Mouse (Mus musculus): Measurements from ENCODE around the gene Gm5788. TPM values are rescaled to one million over a fixed set of nuclear protein-coding genes. Genes with fewer than 3 reads are reported as not detected.

The Gm5788 gene
- polyA plus RNA-seq, 2 experiments: not detected

DNA sequence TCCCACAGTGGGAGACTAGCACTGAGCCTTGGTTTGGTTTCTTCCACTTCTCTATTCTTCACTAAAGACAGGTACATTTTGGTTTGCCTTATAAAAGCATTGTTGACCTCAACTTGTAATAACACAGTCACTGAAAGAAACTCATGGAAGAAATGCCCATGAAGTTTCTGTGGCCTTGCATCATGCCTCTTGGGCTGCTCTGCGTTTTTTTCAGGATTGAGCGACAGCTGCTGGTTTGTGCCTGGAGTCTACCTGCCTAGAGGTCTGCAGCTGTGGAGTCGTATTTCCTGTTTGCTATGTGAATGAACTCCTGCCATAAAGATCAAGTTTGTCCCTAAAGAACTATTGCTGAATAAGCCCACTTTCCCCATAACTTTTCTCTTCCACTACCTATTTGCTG is 49.4 kb downstream of the Gm5788 start:
- WGBS: 68% methylated on average over 3 of the region's 3 CpGs
- Histone ChIP-seq H3K4me2 (replicated peaks; ENCODE audit: low read depth, low read length, severe bottlenecking) (no peak overlapping the region), H3K9ac (ENCODE audit: low read depth, low read length, severe bottlenecking) (no peak overlapping the region), H3K36me3 (ENCODE audit: control insufficient read depth, insufficient read depth, low read length) (no peaks in the 10 kb centered on the region), H3K4me3 (replicated peaks; ENCODE audit: low read length) (no peak overlapping the region), H3K9me3 (ENCODE audit: control insufficient read depth, low read length) (no peaks in the 10 kb centered on the region), H3K27me3 (ENCODE audit: control insufficient read depth, insufficient read depth, low read length) (no peaks in the 10 kb centered on the region), H3K4me1 (ENCODE audit: control insufficient read depth, insufficient read depth, low read length) (no peaks in the 10 kb centered on the region), H3K27ac (replicated peaks; ENCODE audit: low read depth, low read length) (no peak overlapping the region)
- no peak for TF ChIP-seq POLR2A (IDR thresholded peaks at IDR 0.05; ENCODE audit: borderline replicate concordance, extremely low read depth, insufficient read depth, insufficient read length)
- ATAC-seq (ENCODE audit: low FRiP score, low read depth): no peak
- DNase-seq (ENCODE audit: low spot score): no peak

Other genes starting within 250 kb of the Gm5788 start
- 44.3 and 45.0 TPM in 2 replicates for gene Vipas39, start 228.5 kb upstream of the Gm5788 start, polyA plus RNA-seq (2012; rRNA removed)
- gene Vipas39, start 228.5 kb upstream of the Gm5788 start, polyA plus RNA-seq (2014; fragmentation: Nextera tagmentation; extraction: Ambion mirVana): 42.1 and 52.5 TPM in 2 replicates
- 120 and 187 TPM in 2 replicates for gene Ahsa1, start 228.2 kb upstream of the Gm5788 start, polyA plus RNA-seq (2012; rRNA removed)
- 168 and 182 TPM in 2 replicates for gene Ahsa1, start 228.2 kb upstream of the Gm5788 start, polyA plus RNA-seq (2014; fragmentation: Nextera tagmentation; extraction: Ambion mirVana)
- 0.99 and 1.2 TPM in 2 replicates for gene Ism2, start 195.0 kb upstream of the Gm5788 start, polyA plus RNA-seq (2012; rRNA removed)
- gene Ism2, start 195.0 kb upstream of the Gm5788 start, polyA plus RNA-seq (2014; fragmentation: Nextera tagmentation; extraction: Ambion mirVana): 1.4 TPM in 2 replicates
- gene Sptlc2, start 106.4 kb upstream of the Gm5788 start, polyA plus RNA-seq (2012; rRNA removed): 23.3 and 35.2 TPM in 2 replicates
- gene Sptlc2, start 106.4 kb upstream of the Gm5788 start, polyA plus RNA-seq (2014; fragmentation: Nextera tagmentation; extraction: Ambion mirVana): 80.8 and 85.5 TPM in 2 replicates
- gene Slirp, start 50.8 kb upstream of the Gm5788 start, polyA plus RNA-seq (2012; rRNA removed): 62.4 and 83.4 TPM in 2 replicates
- 292 and 314 TPM in 2 replicates for gene Slirp, start 50.8 kb upstream of the Gm5788 start, polyA plus RNA-seq (2014; fragmentation: Nextera tagmentation; extraction: Ambion mirVana)
- gene Alkbh1, start 50.7 kb upstream of the Gm5788 start, polyA plus RNA-seq (2012; rRNA removed): 60.2 and 62.2 TPM in 2 replicates
- 48.3 and 59.0 TPM in 2 replicates for gene Alkbh1, start 50.7 kb upstream of the Gm5788 start, polyA plus RNA-seq (2014; fragmentation: Nextera tagmentation; extraction: Ambion mirVana)
- 30.8 and 45.3 TPM in 2 replicates for gene Snw1, start 22.4 kb upstream of the Gm5788 start, polyA plus RNA-seq (2012; rRNA removed)
- gene Snw1, start 22.4 kb upstream of the Gm5788 start, polyA plus RNA-seq (2014; fragmentation: Nextera tagmentation; extraction: Ambion mirVana): 125 and 134 TPM in 2 replicates
- gene Gm8300, start 19.6 kb downstream of the Gm5788 start, polyA plus RNA-seq (2012; rRNA removed): not detected in 2 replicates
- gene Gm8300, start 19.6 kb downstream of the Gm5788 start, polyA plus RNA-seq (2014; fragmentation: Nextera tagmentation; extraction: Ambion mirVana): not detected in 2 replicates
- gene Oog1, start 108.0 kb downstream of the Gm5788 start, polyA plus RNA-seq (2012; rRNA removed): not detected in 2 replicates
- not detected in 2 replicates for gene Oog1, start 108.0 kb downstream of the Gm5788 start, polyA plus RNA-seq (2014; fragmentation: Nextera tagmentation; extraction: Ambion mirVana)
- not detected in 2 replicates for gene Gm4027, start 124.1 kb downstream of the Gm5788 start, polyA plus RNA-seq (2012; rRNA removed)
- gene Gm4027, start 124.1 kb downstream of the Gm5788 start, polyA plus RNA-seq (2014; fragmentation: Nextera tagmentation; extraction: Ambion mirVana): not detected in 2 replicates
- gene Gm16381, start 149.9 kb downstream of the Gm5788 start, polyA plus RNA-seq (2012; rRNA removed): not detected in 2 replicates
- gene Gm16381, start 149.9 kb downstream of the Gm5788 start, polyA plus RNA-seq (2014; fragmentation: Nextera tagmentation; extraction: Ambion mirVana): not detected in 2 replicates

All from limb, embryonic 14.5 days (tissue).